Mouse (Mus musculus) spleen, postnatal 36 days (tissue): ENCODE measurements at regions not wholly inside any gene's neighbourhood (a gene's known extent, or its start where the extent isn't known, plus 50 kb on each side); places are given as distances from the start of the nearest gene placed in this dataset.

Experiments used
- DNase-seq, 2 experiments: peaks; one replicate each; pipeline ENCODE4 v3.0.0; 2022; ENCODE audit warnings: low spot score in 2 of 2, mixed read lengths in 1 of 2

DNA sequence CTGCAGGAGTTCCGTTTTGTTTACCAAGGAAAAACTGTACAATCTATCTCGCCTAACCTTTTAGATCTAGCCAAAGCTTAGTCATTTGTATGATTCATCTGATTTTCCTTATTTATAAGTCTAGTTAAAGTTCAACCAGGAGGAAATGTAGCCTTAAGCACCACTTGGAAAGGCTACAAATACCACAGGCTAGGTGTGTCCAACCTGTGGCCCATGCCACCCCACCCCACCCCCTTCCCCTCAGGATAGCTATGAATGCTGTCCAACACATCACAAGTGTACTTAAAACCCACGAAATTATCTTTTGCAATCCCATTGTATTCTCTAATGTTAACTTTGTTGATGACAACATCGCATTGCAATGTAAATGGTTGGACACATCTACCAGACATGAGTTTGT lies 102.9 kb upstream of the Klf14 start:
- no peak for DNase-seq

DNA sequence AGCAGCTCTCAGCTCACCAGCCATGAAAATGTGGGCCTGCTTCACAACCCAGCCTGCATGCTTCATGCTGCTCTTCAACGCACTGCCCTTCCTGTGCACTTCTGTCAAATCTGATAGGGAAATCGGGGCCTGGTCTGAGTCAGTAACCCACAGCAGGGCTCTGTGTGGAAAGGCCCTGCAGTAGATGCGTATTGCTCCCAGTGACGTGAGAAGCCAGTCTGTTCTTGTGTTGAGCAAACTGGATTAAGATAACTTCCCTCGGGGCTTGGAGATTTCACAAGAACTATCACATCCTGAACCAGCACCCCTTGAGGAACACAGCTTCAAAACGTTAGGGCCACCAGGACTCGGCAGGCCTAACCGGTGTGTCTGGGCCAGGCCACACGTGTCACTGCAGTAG lies 106.5 kb upstream of the Klf14 start:
- DNase-seq: no peak

DNA sequence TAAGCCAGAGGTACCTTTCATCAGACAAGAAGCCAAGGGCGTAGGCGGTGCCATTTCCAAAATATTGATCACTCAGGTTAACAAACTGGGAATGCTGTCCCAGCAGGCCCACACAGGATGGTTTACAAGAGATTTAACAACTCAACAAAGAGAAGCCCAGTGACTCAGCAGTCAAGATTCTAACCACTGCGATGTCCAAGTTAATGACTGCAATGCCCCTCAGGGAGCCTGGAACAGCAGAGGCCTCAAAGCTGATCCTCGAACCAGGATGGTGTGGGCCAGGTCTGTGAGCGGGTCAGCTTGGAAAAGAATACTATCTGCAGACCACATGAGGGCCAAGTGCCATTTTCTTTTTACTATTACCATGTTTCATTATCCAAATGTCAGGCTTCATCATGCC lies 108.0 kb upstream of the Klf14 start:
- no peak for DNase-seq

DNA sequence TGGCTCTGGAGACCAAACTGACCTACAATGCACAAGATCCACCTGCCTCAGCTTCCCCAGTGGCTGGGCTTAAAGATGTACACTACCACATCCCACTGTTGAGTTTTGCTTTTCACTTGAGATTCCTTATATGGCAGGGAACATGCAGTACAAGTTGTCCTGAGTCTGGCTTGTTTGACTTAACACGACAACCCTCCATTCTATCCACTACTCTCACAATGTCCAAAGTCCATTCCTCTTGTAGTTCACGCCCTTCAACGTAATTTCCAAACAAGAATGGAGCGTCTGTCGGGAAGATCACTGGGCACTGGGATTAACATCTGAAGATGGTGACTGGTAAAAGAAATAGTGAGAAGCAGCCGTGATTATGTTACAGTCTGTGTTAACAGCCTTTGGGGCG lies 108.6 kb upstream of the Klf14 start:
- no peak for DNase-seq

DNA sequence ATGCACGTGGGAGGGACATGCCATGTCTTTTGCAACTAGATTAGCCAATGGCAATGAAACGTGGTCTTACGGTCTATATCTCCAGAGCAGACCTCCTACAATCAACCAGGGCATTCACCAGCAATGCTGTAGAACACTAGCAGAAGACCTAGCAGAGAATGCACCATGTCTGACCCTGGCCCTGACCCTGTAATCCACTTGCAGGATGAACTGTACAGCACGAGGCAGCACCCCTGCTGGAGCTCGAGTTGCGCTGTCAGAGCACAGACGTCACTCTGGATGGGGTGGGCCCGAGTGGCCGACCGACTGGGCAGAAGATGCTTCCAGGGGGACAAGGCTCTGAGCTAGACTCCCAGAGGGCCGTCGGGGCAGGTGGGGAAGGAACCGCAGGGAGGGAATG lies 110.4 kb upstream of the Klf14 start:
- DNase-seq: no peak

DNA sequence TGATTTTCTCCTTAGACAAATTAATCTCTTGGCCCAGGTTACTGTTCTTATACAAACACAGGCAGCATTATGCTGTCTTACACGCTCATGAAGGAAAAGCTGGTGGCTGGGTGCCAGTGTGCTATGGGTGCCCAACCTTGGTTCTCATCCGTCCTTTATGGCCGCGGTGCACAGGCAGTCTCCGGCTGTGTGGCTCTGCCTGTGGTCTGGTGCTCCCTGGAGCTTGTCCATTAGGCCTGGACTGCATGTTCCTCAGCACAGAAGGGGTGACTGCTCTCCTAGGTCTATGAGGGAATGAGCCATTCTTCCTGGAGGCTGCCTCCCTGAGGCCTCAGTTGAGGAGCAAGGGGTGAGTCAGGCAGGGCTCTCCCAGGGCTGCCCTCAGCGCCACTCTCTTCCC lies 111.7 kb upstream of the Klf14 start:
- DNase-seq: no peak

DNA sequence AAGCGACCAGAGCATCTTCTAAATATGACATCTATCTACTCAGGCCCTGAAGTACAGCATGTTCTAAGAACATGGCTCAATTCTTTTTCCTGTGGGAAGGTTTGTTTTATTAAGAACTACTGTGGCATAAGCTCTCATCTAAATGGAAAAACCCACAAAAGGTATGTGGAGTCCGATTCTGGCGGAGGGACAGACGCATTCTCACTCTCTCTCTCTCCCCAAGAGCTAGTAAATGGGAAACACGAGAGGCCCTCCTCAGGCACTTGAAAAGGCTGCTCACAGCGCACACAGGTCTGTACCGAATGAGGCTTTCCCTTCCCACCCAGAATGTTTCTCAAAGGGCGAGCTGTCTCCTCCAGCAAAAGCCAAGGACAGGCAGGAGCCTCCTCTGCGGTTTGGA lies 112.1 kb upstream of the Klf14 start:
- no peak for DNase-seq

DNA sequence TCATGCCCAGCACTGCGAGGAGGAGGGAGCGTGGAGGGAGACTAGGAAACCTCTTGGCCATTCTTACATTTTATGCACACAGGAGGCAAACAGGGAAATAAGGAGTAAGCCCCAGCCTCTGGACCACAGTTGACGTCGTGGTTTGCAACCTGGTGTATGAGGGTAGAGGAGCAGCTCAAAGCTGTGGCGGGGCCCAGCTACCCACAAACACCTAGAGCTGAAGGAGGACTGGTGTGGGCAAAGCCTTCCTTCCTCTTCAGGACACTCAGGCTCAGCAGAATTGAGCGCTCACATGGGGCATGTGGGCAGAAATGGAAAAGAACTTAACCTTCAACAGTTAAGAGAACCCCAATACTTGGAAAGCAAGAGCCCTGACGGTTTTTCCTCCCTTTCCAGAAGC lies 113.2 kb upstream of the Klf14 start:
- no peak for DNase-seq

DNA sequence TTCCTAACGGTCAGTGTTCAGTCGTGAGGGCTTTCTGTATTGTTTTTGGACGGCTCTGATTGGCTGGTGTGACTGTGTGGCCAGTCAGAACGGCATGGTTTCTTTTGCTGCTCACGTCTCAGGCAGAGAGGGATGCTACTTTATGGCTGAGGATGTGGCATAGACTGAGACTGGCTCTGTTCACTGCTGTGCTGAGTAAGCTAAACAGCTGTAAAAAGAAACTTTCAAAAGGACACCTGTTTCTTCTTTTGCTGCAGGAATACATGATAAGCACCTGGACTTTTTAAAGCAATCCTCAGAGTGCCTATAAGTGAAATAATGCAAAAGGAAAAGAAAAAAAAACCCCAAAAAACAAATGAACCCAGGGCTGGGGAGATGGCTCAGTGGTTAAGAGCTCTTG lies 113.7 kb upstream of the Klf14 start:
- DNase-seq: no peak

DNA sequence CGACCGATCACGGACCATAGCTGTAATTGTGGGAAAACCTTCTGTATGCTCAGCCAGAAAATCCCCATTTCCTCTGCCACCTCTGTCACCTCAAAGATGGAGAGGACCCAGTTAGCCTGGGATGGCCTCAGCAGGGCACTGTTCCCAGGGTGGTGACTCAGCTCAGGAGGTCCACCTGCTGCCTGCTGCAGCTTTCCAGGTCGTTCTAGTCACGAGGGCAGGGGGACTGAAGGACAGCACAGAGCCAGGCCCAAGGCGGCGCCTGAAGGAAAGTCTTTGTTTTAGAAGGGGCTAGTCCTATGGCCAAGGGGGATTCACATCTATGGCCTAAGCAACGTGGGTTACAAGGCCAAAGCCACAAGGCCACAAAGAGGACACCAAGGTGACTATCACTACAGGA lies 114.5 kb upstream of the Klf14 start:
- no peak for DNase-seq

DNA sequence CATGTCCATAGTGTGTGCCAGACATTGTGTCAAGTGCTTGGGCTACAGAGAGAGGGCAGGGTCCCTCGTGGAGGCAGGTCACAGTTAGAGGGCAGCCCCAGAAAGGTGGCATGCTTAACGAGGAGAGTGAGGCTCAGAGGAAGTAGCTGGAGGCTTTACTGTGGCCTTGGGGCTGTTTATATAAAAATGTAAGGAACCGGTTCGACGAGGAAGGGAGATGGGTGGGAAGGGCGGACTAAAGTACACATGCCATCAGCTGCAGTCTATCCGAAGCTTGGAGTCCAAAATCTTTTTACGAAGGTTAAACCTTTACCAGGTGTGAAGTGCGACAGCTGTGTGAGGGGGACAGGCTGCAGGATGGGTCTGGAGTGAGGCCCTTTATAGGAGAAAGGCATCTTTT lies 115.5 kb upstream of the Klf14 start:
- no peak for DNase-seq

DNA sequence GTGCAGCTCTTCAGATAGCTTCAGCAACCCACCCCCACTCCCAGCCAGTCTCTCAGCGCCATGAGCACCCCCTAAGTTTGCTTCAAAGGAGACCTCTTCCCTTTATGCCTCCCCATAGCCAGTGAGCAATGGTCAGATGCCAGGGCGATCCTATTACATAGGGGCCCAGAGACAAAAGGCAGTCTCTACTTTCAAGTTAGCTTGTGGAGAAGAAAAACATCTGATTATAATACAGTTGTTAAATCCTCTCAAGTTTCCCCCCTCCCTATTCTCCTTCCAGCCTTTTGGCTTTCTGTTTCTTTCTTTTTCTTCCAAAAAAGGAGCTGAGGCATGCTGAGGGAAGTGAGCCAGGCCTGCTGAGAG lies 116.3 kb upstream of the Klf14 start:
- no peak for DNase-seq

DNA sequence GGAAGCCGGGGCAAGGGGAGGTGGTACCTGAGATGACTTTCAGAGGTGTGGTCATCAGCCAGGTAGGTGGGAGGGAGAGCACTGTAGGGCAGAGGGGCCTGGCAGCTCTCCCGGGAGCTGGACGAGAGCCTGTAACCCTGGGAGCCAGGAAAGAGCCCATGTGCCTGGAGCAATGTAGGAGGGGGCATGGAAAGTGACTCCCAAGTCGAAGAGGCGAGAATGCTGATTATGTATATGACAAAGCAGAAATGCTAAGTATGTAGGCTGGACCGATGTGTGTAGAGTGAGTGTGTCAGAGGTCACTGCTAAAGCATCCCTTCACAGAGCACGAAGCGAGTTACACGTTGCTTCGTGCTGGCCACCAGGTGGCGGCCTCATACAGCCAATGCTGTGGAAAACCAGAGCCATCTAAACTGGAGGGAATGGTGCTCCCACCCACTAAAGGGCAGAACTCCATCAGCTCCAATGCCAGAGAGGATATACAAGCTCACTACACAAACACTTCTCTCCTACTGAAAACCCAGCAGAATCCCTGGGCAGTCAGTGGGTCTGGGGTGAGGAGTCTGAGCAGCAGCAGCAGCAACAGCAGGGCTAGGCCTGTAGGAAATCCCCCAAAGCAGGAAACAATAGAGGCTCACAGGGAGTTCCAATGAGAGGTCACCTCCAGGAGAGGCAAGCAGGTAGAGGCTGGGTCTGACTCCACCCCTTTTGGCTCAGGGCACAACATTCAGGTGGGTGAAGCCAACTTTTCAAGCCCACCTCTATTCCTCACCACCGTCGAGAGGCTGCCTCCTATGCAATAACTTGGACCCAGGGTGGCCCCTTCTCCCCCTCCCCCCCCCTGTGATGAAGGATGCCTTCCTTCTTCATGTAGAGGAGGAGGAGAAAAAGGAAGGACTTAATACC lies 116.9 kb upstream of the Klf14 start:
- DNase-seq: peak; percentile 48 to 53

DNA sequence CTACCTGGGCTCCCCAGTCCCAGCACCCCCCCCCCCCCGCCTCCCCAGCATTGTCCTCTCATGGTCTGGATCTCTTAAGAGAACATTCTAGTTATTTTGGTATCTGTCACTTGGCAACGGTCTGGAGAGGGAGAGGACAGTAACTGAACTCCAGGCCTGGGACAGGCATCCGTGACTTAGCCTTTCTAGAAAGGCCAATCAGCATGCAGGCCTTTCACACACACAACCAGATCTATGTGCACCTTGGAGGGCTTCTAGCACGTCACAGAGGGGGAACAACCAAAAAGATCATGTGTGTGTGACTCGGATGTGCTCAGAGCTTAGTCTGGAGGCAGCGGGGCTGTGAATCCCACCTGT lies 117.6 kb upstream of the Klf14 start:
- no peak for DNase-seq

DNA sequence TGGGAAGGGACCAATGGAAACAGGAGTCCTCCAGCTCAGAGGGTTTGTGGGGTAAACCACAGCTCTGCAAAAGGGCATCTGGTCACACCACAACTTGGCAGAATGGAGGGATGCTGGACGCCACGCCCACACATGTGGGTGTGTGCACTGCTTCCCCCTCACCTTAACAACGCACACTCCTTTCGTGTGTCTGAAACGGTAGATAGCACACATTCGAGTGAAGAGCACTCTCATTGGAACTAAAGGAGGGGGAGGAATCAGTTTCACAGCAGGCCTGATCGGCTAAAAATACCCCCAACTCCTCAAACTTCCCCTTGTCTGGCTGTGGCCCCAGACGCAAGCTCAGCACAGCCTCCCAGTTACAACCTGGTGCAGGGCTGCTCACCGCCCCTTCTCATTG lies 118.3 kb upstream of the Klf14 start:
- no peak for DNase-seq

DNA sequence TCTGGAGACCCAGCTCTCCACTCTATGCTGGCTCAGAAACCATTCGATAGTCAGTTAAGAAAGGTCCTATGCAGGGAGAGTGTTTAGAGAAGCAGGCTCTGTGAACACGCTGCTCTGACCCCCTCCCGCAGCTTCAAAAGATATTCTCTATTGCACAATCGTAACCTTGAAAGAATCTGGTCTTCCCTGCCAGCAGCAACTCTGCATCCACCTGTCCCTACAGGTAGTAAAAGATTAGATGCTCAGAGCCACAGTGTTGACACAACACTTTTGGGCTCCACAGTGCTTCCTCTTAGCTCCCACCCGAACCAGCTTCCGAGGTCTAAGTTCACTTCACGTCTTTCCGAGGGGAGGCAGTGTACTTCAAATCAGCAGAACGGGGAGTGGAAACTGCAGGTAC lies 118.9 kb upstream of the Klf14 start:
- no peak for DNase-seq

DNA sequence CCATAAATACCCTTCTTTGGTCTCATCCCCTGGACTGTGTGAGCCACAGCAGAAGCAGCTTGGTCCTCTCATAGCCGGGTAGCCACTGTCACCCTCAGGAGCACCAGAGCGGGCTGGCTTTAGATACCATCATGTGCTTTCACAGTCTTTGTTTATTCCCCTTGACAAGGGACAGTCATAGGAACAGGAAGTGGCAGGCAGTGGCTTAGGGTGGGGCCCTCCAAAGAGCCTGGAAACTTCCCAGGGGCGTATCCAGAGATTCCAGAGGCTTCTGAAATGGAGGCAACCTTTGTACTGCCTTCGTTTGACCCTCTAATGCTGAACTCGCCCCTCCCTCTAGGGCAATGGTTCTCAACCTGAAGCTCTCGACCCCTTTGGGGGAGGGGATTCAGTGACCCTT lies 119.5 kb upstream of the Klf14 start:
- DNase-seq: no peak

DNA sequence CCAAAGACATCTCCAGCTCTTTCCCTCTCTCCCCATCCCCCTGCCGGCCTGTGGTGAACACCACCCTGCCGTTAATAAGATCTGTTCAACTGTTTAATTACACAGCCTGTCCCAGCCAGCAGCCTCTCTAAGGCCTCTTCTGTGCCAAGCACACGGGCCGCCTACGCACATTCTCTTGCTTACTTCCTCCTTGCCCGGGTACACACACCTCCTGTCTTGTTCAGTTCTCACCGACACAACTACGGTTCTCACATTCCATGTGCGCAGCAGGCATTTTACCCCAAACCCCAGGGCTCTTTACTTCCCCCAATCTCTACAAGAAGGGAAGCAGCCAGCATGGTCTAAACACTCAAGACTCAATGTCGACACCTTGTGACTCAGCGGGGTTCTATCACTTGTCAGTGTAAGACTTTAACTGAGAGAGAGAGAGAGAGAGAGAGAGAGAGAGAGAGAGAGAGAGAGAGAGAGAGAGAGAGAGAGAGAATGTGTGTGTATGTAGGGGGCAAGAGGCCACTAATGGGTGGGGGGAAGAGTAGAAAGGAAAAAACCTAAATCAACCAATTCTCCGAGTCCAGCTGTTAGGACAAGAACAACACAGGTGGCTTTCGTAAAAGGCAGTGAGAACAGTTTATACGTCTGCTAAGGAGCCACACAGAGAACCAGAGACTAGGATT lies 120.8 kb upstream of the Klf14 start:
- peak; percentile 61 to 64 for DNase-seq

DNA sequence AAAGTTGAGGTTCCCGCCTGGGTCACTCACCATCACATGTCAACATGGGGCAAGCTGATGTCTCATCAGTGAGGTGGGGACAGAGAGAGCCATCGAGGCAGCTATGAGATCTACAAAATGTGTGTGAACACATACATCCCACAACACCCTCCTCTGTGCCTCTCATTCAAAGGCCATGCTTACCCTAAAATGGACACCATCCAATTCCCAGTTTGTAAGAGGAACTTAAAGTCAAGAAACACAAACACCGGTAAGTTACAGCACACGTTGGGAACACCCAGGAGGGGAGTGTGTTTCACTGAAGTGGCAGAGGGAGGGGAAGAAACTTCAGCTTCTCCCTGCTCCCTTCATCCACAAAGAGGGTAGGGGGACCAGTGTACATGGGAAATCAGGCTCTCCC lies 121.4 kb upstream of the Klf14 start:
- DNase-seq: no peak

DNA sequence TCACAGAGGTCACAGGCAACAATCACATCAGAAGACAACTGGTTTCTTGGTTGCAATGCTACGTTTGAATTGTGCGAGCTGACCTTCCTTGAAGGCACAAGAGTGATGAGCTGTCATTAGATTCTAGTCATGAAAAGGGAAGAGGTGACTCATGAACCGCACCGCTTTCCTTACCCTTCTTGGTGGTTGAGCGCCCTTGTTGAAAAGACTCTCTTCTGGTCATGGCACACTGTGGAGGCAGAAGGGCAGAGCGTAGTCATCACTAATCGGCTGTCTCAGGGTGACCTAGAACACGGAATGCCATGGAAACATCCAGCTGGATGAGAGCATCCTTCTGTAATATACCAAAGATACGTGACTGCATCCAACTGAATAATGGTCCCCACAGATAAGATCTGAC lies 121.8 kb upstream of the Klf14 start:
- DNase-seq: no peak

DNA sequence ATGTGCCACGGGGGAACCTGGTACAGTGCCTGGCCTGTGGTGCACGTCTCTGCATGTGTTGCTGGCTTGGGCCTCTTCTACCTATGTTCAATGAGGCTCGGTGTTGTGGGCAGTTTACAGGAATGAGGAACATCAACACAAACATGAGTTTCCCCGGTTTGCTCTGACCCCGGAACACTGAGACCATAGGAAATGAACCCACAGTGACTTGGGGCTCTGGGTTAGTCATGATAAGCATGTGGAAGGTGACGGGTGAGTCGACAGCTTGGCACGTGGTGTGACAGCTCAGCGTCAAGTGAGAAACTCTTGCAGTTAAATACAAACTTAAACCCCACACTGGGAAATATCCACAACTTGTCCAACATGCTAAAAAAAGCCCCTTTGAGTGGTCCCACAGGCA lies 122.4 kb upstream of the Klf14 start:
- DNase-seq: no peak

DNA sequence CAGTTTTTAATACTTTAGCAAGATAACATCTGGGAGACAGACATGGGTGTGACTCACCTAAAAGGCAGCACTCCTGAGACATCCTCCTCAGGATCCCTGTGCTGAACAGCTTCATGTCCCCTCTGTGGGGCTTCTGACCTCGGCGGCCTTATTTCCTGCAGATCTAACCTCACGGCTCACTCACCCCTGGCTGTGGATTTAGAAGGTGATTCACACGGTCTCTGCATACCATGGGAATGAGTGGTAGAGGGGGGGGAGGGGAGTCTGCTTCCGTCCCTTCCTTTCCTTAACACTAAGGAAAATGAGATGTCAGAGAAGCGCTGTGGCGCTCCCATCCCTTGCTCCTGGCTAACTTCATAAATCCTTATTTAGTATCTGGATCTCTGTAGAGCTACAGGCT lies 123.1 kb upstream of the Klf14 start:
- DNase-seq: no peak

DNA sequence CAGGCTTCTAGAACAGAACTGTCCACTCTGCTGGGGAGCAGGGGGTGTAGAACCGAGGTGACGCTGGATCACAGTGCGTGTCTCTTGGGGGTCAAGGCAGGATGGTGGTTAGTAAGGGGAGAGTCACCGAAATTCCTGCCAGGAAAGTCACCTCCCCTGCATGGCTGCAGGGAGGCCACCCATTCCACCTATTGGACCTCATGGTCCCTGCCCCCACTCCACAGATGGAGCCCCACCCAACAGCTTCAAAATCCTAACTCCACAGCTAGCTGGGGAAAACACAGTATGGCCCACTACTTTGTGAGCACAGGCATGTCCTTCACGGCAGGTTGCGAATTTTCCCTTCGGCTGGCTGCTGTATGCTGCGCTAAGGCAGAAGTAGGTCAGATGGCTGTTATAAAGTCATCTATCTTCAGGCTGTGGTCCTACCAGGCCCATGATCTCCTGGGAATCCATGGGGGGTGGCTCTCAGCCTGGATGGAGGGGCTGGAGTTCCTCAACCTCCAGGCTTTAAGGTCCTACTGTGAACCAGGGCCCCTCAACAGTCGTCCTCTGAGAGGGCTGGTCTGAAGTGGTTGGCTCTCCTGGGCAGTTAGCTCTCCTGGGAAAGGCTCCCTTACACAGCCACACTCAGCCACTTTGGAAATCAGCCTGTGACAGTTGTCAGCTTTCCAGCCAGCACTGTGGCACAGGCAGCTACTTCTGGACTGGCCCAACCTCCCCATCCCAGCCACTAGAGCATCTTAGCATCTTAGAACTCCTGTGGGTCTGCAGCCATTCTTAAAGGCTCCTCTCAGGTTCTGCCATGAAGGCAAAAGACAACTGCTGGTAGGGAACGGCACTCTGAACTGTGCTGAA lies 124.0 kb upstream of the Klf14 start:
- no peak for DNase-seq
